Mouse (Mus musculus): ENCODE results near the gene Rnf225. TPM values are rescaled to one million over a fixed set of nuclear protein-coding genes. Genes with fewer than 3 reads are reported as not detected.

Rnf225 gene
- polyA plus RNA-seq, 1 experiment from 2014 or later, result 30.7 TPM

GRCm38 (mm10) chr7:12921705-12922465 lies 5.3 kb upstream of the Rnf225 start, which contains the start of gene Rps5:
Gene Rps5, plus strand, starts transcription at chr7:12922290.
- H3K4me1 ChIP-seq (replicated peaks; ENCODE audit: control insufficient read depth, insufficient read depth), result peaks cover 4% of the 10 kb centered on the region; the same call in 1 of the 2 replicates
- DNase-seq (ENCODE audit: low spot score) (peak; percentile 98), ATAC-seq (ENCODE audit: low FRiP score, low TSS enrichment) (peak; percentile 98)
- H3K36me3 ChIP-seq (ENCODE audit: control insufficient read depth, insufficient read depth, low read length), result peaks cover 19% of the 10 kb centered on the region
- H3K9me3 ChIP-seq (ENCODE audit: control insufficient read depth, low read length), result no peaks in the 10 kb centered on the region
- H3K27ac ChIP-seq (replicated peaks), result peak within 1 kb of the TSS; percentile 97
- under 1% methylated on average over 55 of the region's 55 CpGs for WGBS
- peak within 1 kb of the TSS; percentile 97 for H3K4me2 ChIP-seq (replicated peaks; ENCODE audit: low read depth)
- TF ChIP-seq CTCF (IDR thresholded peaks at IDR 0.05; ENCODE audit: low read depth), result peak; percentile 86
- TF ChIP-seq EP300 (optimal IDR thresholded peaks at IDR 0.05), result no peak
- H3K9ac ChIP-seq (ENCODE audit: low read length), result peak within 1 kb of the TSS; percentile 80
- peak within 1 kb of the TSS; percentile 70 for H3K4me3 ChIP-seq (ENCODE audit: low read depth, low read length)
- H3K27me3 ChIP-seq (ENCODE audit: control insufficient read depth, insufficient read depth, low read length), result no peaks in the 10 kb centered on the region

DNA sequence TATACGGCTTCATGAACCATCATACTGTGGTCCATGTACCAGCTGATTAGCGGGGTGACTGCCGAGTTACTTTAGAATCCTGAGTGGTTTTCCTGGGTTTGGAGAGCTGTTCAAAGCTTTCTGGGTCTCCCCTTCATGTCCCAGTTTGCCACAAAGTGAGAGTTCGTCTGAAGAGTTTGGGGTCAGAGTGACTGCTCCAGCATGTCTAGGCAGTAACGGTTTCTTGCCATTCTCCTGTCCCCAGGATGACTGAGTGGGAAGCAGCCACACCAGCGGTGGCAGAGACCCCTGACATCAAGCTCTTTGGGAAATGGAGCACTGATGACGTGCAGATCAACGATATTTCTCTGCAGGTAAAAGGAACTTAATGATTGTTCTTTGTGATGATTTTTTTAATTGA lies 4.5 kb upstream of the Rnf225 start:
- peak overlapping the region; percentile 73 for H3K4me2 ChIP-seq (replicated peaks; ENCODE audit: low read depth)
- H3K36me3 ChIP-seq (ENCODE audit: control insufficient read depth, insufficient read depth, low read length), result peaks cover 19% of the 10 kb centered on the region
- peaks cover 4% of the 10 kb centered on the region; the same call in 1 of the 2 replicates for H3K4me1 ChIP-seq (replicated peaks; ENCODE audit: control insufficient read depth, insufficient read depth)
- H3K27ac ChIP-seq (replicated peaks), result no peak overlapping the region
- no peaks in the 10 kb centered on the region for H3K9me3 ChIP-seq (ENCODE audit: control insufficient read depth, low read length)
- DNase-seq (ENCODE audit: low spot score) (no peak), ATAC-seq (ENCODE audit: low FRiP score, low TSS enrichment) (no peak)
- WGBS, result 3% methylated on average over 8 of the region's 8 CpGs
- peak overlapping the region; percentile 75 for H3K9ac ChIP-seq (ENCODE audit: low read length)
- no peaks in the 10 kb centered on the region for H3K27me3 ChIP-seq (ENCODE audit: control insufficient read depth, insufficient read depth, low read length)
- peak overlapping the region; percentile 70 for H3K4me3 ChIP-seq (ENCODE audit: low read depth, low read length)
- TF ChIP-seq EP300 (optimal IDR thresholded peaks at IDR 0.05) (no peak), CTCF (IDR thresholded peaks at IDR 0.05; ENCODE audit: low read depth) (no peak)

- H3K36me3 ChIP-seq (ENCODE audit: control insufficient read depth, insufficient read depth, low read length), result peaks cover 19% of the 10 kb centered on the region
- ATAC-seq (ENCODE audit: low FRiP score, low TSS enrichment) (no peak), DNase-seq (ENCODE audit: low spot score) (no peak)
- 76% methylated on average over 7 of the region's 7 CpGs for WGBS
- no peak overlapping the region for H3K4me2 ChIP-seq (replicated peaks; ENCODE audit: low read depth)
- H3K9ac ChIP-seq (ENCODE audit: low read length), result no peak overlapping the region
- H3K27me3 ChIP-seq (ENCODE audit: control insufficient read depth, insufficient read depth, low read length), result no peaks in the 10 kb centered on the region
- no peak overlapping the region for H3K4me3 ChIP-seq (ENCODE audit: low read depth, low read length)
- H3K27ac ChIP-seq (replicated peaks), result peak overlapping the region; percentile 30
- TF ChIP-seq CTCF (IDR thresholded peaks at IDR 0.05; ENCODE audit: low read depth) (no peak), EP300 (optimal IDR thresholded peaks at IDR 0.05) (no peak)
- no peaks in the 10 kb centered on the region for H3K9me3 ChIP-seq (ENCODE audit: control insufficient read depth, low read length)
- peaks cover 4% of the 10 kb centered on the region; the same call in 1 of the 2 replicates for H3K4me1 ChIP-seq (replicated peaks; ENCODE audit: control insufficient read depth, insufficient read depth)
These were observed 900 bp upstream of the Rnf225 start for GRCm38 (mm10) chr7:12926316-12926715.

GRCm38 (mm10) chr7:12927693-12928589 lies 725 bp downstream of the Rnf225 start:
- DNase-seq (ENCODE audit: low spot score) (peak; percentile 45), ATAC-seq (ENCODE audit: low FRiP score, low TSS enrichment) (peak; percentile 44)
- TF ChIP-seq EP300 (optimal IDR thresholded peaks at IDR 0.05) (no peak), CTCF (IDR thresholded peaks at IDR 0.05; ENCODE audit: low read depth) (no peak)
- no peak overlapping the region for H3K27ac ChIP-seq (replicated peaks)
- no peaks in the 10 kb centered on the region for H3K9me3 ChIP-seq (ENCODE audit: control insufficient read depth, low read length)
- 4% methylated on average over 62 of the region's 65 CpGs for WGBS
- peaks cover 19% of the 10 kb centered on the region for H3K36me3 ChIP-seq (ENCODE audit: control insufficient read depth, insufficient read depth, low read length)
- peaks cover 3% of the 10 kb centered on the region; the same call in 1 of the 2 replicates for H3K4me1 ChIP-seq (replicated peaks; ENCODE audit: control insufficient read depth, insufficient read depth)
- H3K4me3 ChIP-seq (ENCODE audit: low read depth, low read length), result peak overlapping the region; percentile 36
- peak overlapping the region; percentile 58 for H3K4me2 ChIP-seq (replicated peaks; ENCODE audit: low read depth)
- peak overlapping the region; percentile 47 for H3K9ac ChIP-seq (ENCODE audit: low read length)
- no peaks in the 10 kb centered on the region for H3K27me3 ChIP-seq (ENCODE audit: control insufficient read depth, insufficient read depth, low read length)

GRCm38 (mm10) chr7:12933615-12934140 lies 6.5 kb downstream of the Rnf225 start:
- DNase-seq (ENCODE audit: low spot score) (no peak), ATAC-seq (ENCODE audit: low FRiP score, low TSS enrichment) (no peak)
- no peak overlapping the region for H3K4me3 ChIP-seq (ENCODE audit: low read depth, low read length)
- H3K36me3 ChIP-seq (ENCODE audit: control insufficient read depth, insufficient read depth, low read length), result no peaks in the 10 kb centered on the region
- H3K4me2 ChIP-seq (replicated peaks; ENCODE audit: low read depth), result no peak overlapping the region
- H3K9ac ChIP-seq (ENCODE audit: low read length), result no peak overlapping the region
- H3K27me3 ChIP-seq (ENCODE audit: control insufficient read depth, insufficient read depth, low read length), result no peaks in the 10 kb centered on the region
- H3K9me3 ChIP-seq (ENCODE audit: control insufficient read depth, low read length), result no peaks in the 10 kb centered on the region
- 80% methylated on average over 4 of the region's 4 CpGs for WGBS
- TF ChIP-seq EP300 (optimal IDR thresholded peaks at IDR 0.05) (no peak), CTCF (IDR thresholded peaks at IDR 0.05; ENCODE audit: low read depth) (no peak)
- no peaks in the 10 kb centered on the region for H3K4me1 ChIP-seq (replicated peaks; ENCODE audit: control insufficient read depth, insufficient read depth)
- H3K27ac ChIP-seq (replicated peaks), result no peak overlapping the region

All from stomach, postnatal 0 days (tissue).